Comparison of ENCODE assay signal across 10 mouse cellular contexts in genomic region chr13:31956584-31956983, GRCm38 (mm10).
DNase-seq lines count a peak whose midpoint lies in the region; ATAC-seq and TF ChIP-seq lines count a peak whose summit lies in the region.
"Had no signal": no experiment of that assay in that cellular context is flagged by ENCODE, and none has a peak within 500 bp of the region (broad histone marks: within the 10 kb centered on the region; RNA-seq: fewer than 3 reads in every experiment).

No protein-coding gene starts in this region.

- peaks cover 0 to 12% of the 10 kb centered on the region in 2 experiments; a peak in 2 of 4 replicates for H3K36me3 ChIP-seq in MEL (ENCODE audit: control insufficient read depth in 1 of 2, insufficient read depth in 2 of 2, low read length in 2 of 2)
- no peaks in the 10 kb centered on the region for H3K36me3 ChIP-seq in forebrain, embryonic 13.5 days (ENCODE audit: poor library complexity, severe bottlenecking)
- H3K36me3 ChIP-seq: embryonic facial prominence, embryonic 13.5 days; limb, embryonic 12.5 days had no signal

- peaks cover 7 to 15% of the 10 kb centered on the region in 2 experiments for H3K4me1 ChIP-seq in MEL (ENCODE audit: control insufficient read depth in 1 of 2, insufficient read depth in 2 of 2, low read length in 2 of 2)
- no peaks in the 10 kb centered on the region for H3K4me1 ChIP-seq in forebrain, embryonic 13.5 days

- TF ChIP-seq POLR2A in MEL (IDR thresholded peaks at IDR 0.05; ENCODE audit: control insufficient read depth in 1 of 2, insufficient read depth in 1 of 2, low read depth in 1 of 2, low read length in 2 of 2, poor library complexity in 1 of 2) = no peak

- H3K4me2 ChIP-seq in forebrain, embryonic 13.5 days = no peak overlapping the region
- H3K4me2 ChIP-seq: embryonic facial prominence, embryonic 13.5 days; limb, embryonic 12.5 days had no signal

- DNase-seq in left cerebral cortex, adult 18-20 months (ENCODE audit: low spot score in 2 of 2) = peak; percentile 20 to 48
- no peak for DNase-seq in left cerebral cortex, postnatal 4 days
- peak; percentile 62 for DNase-seq in MEL (ENCODE audit: low read depth, low spot score)
- peak; percentile 58 for DNase-seq in kidney, postnatal 14 days
- peak; percentile 47 for DNase-seq in naive thymus-derived CD4-positive, alpha-beta T cell, adult 2 months (ENCODE audit: low read depth)

- peak; percentile 91 for ATAC-seq in common myeloid progenitor, adult 5-6 weeks (replicated peaks; ENCODE audit: low read depth, poor library complexity, severe bottlenecking)
- ATAC-seq in forebrain, embryonic 13.5 days = no peak
- no peak for ATAC-seq in cerebellum, adult (ENCODE audit: insufficient number of reproducible peaks, low FRiP score, low TSS enrichment)

- peak; percentile 74 to 88 (median 83) for TF ChIP-seq CTCF in MEL (IDR thresholded peaks at IDR 0.05 in 2 of 3, conservative IDR thresholded peaks at IDR 0.05 in 1 of 3; ENCODE audit: control insufficient read depth in 1 of 3, insufficient read depth in 1 of 3, low read depth in 2 of 3, low read length in 3 of 3, poor library complexity in 1 of 3, severe bottlenecking in 1 of 3)

- intact Hi-C loops in left cerebral cortex, postnatal 4 days (cut with DNase I) = no loop called here

- no peak overlapping the region for H3K27ac ChIP-seq in MEL (ENCODE audit: control insufficient read depth, low read depth, low read length)
- no peak overlapping the region for H3K27ac ChIP-seq in forebrain, embryonic 13.5 days
- H3K27ac ChIP-seq: embryonic facial prominence, embryonic 13.5 days; limb, embryonic 12.5 days had no signal

- no peaks in the 10 kb centered on the region for H3K79me2 ChIP-seq in MEL (ENCODE audit: control insufficient read depth, insufficient read depth, low read length, poor library complexity)

- H3K4me3 ChIP-seq in MEL (ENCODE audit: control insufficient read depth in 1 of 2, insufficient read depth in 1 of 2, low read depth in 2 of 2, low read length in 2 of 2) = no peak overlapping the region
- H3K4me3 ChIP-seq in forebrain, embryonic 13.5 days = no peak overlapping the region
- H3K4me3 ChIP-seq: embryonic facial prominence, embryonic 13.5 days; limb, embryonic 12.5 days had no signal

- 90% methylated on average over 6 of the region's 6 CpGs for WGBS in forebrain, embryonic 13.5 days

- no peaks in the 10 kb centered on the region for H3K9me3 ChIP-seq in MEL (replicated peaks; ENCODE audit: insufficient read depth, low read length)
- H3K9me3 ChIP-seq in forebrain, embryonic 13.5 days (replicated peaks) = no peaks in the 10 kb centered on the region
- H3K9me3 ChIP-seq: embryonic facial prominence, embryonic 13.5 days; limb, embryonic 12.5 days had no signal

- TF ChIP-seq RAD21 in MEL (IDR thresholded peaks at IDR 0.05; ENCODE audit: low read depth, low read length) = peak; percentile 50

- H3K9ac ChIP-seq in MEL (ENCODE audit: control insufficient read depth, low read depth, low read length, poor library complexity, severe bottlenecking) = no peak overlapping the region
- no peak overlapping the region for H3K9ac ChIP-seq in forebrain, embryonic 13.5 days
- H3K9ac ChIP-seq: embryonic facial prominence, embryonic 13.5 days; limb, embryonic 12.5 days had no signal

- no peaks in the 10 kb centered on the region for H3K27me3 ChIP-seq in MEL (ENCODE audit: control insufficient read depth in 1 of 2, insufficient read depth in 2 of 2, low read length in 2 of 2)
- H3K27me3 ChIP-seq in forebrain, embryonic 13.5 days = no peaks in the 10 kb centered on the region
- H3K27me3 ChIP-seq: embryonic facial prominence, embryonic 13.5 days had no signal

- TF ChIP-seq EP300 in MEL (IDR thresholded peaks at IDR 0.05; ENCODE audit: low read depth in 1 of 2, low read length in 2 of 2) = no peak

TF ChIP-seq in MEL, 35 proteins besides CTCF, POLR2A, EP300 and RAD21:
- TF ChIP-seq BHLHE40 (IDR thresholded peaks at IDR 0.05; ENCODE audit: borderline replicate concordance, low read depth, low read length) (no peak), SMC3 (IDR thresholded peaks at IDR 0.05; ENCODE audit: low read depth, low read length) (peak; percentile 73)
